Mouse (Mus musculus) neural tube, embryonic 15.5 days (tissue): Measurements from ENCODE around the gene Creg1. TPM values are rescaled to one million over a fixed set of nuclear protein-coding genes. Genes with fewer than 3 reads are reported as not detected.
A peak's percentile ranks its signal among the peaks of the same experiment; 100 is the strongest.

Experiments
- ATAC-seq: fragments of 200-750 bp; cut with Nextera tagmentation; 2 replicates; pipeline ENCODE4 v1.8.0; 2017; ENCODE audit warnings: mild to moderate bottlenecking, moderate TSS enrichment, moderate library complexity; ENCODE audit not compliant: low FRiP score
- H3K27ac ChIP-seq: fragments of 300-500 bp; sonication (generic); replicated peaks from 2 replicates; pipeline ENCODE4 v1.5.1; 2015; ENCODE audit warnings: mild to moderate bottlenecking, inconsistent platforms
- H3K27me3 ChIP-seq: fragments of 300-500 bp; sonication (generic); replicated peaks from 2 replicates; pipeline ENCODE4 v1.6.1; 2015; ENCODE audit warnings: inconsistent platforms
- H3K36me3 ChIP-seq: fragments of 300-500 bp; sonication (generic); 2 replicates; pipeline ENCODE4 v1.6.1; 2015; ENCODE audit warnings: inconsistent platforms
- H3K4me1 ChIP-seq: fragments of 300-500 bp; sonication (generic); 2 replicates; pipeline ENCODE4 v1.6.1; 2015; ENCODE audit warnings: inconsistent platforms
- H3K4me2 ChIP-seq: fragments of 300-500 bp; sonication (generic); 2 replicates; pipeline ENCODE4 v1.6.1; 2015; ENCODE audit warnings: inconsistent platforms, mild to moderate bottlenecking, moderate library complexity
- H3K4me3 ChIP-seq: fragments of 300-500 bp; sonication (generic); replicated peaks from 2 replicates; pipeline ENCODE4 v1.5.1; 2015; ENCODE audit warnings: mild to moderate bottlenecking, inconsistent platforms
- H3K9ac ChIP-seq: fragments of 300-500 bp; sonication (generic); replicated peaks from 2 replicates; pipeline ENCODE4 v1.6.1; 2015; ENCODE audit warnings: mild to moderate bottlenecking, inconsistent platforms
- H3K9me3 ChIP-seq: fragments of 300-500 bp; sonication (generic); replicated peaks from 2 replicates; pipeline ENCODE4 v1.6.1; 2016; ENCODE audit warnings: inconsistent platforms
- WGBS: fragments of 180-500 bp; shearing (Covaris S2); methylation state at CpG from one replicate; pipeline ENCODE4 v1.1.7; 2015; ENCODE audit warnings: mixed read lengths; 5-methylcytosine and 5-hydroxymethylcytosine counted together
- polyA plus RNA-seq: library from polyadenylated mRNA; unstranded; fragments of >200 nt; fragmentation: Nextera tagmentation; extraction: Ambion mirVana; gene quantifications from 2 replicates; pipeline ENCODE4 v1.2.1, GENCODE M21; 2015

The Creg1 gene
- polyA plus RNA-seq, 1 experiment from 2014 or later: 45.7 TPM

DNA sequence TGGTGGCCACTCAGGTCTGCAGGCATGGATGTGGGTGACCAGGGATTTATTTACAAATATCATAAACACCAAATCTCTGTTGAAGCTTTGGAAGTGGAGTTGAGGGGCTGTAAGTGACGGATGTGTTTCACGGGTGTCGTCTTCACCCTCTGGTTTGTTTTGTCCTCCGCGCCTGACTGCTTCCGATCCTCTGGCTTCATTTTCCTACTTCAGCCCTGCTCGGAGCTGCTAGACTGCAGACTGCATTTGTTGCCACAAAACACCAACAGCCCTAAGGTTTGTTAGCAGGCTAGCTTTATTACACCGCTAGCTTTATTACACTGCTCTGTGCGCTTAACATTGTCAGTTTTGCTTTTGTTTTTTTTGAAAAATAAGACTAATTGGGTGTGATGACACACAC lies 27.9 kb downstream of the Creg1 start:
- no peak for ATAC-seq
- H3K27me3 ChIP-seq: peaks cover 23% of the 10 kb centered on the region
- H3K4me3 ChIP-seq: no peak overlapping the region
- no peak overlapping the region for H3K27ac ChIP-seq
- no peaks in the 10 kb centered on the region for H3K9me3 ChIP-seq
- H3K4me2 ChIP-seq: no peak overlapping the region
- H3K4me1 ChIP-seq: peaks cover 2% of the 10 kb centered on the region; the same call in 1 of the 2 replicates
- WGBS: 81% methylated on average over 9 of the region's 9 CpGs
- no peaks in the 10 kb centered on the region for H3K36me3 ChIP-seq
- no peak overlapping the region for H3K9ac ChIP-seq

DNA sequence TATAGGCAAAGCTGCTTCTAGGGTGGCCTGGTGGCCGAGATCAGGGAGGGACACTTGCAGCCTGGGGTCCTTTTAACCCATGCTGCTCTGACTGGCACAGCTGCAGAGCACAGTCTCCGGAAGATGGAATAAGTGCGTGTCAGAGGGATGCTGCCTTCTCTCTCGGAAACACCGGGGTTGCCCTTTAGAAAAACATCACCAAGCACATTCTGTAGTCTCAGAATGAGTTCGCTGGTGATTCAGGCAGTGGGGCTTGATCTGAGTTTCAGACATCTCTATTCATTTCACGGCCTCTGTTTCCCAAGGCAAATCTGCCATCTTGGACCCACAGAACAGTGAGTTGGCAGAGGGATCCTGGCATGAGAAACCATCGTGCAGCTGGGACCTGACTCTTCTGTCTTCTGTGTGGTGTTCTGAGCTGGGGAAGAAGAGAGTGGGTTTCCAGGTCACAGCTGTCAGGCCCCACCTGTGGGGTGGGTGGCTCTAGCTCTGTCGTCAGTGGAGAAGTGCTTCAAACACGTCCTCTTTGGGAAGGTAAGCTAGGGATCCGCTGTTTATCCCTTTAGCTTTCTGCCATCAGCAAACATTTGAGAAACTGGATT lies 38.3 kb downstream of the Creg1 start:
- no peak overlapping the region for H3K9ac ChIP-seq
- H3K27me3 ChIP-seq: no peaks in the 10 kb centered on the region
- no peak overlapping the region for H3K4me3 ChIP-seq
- H3K4me2 ChIP-seq: no peak overlapping the region
- H3K9me3 ChIP-seq: no peaks in the 10 kb centered on the region
- H3K4me1 ChIP-seq: no peaks in the 10 kb centered on the region
- no peak for ATAC-seq
- H3K36me3 ChIP-seq: no peaks in the 10 kb centered on the region
- H3K27ac ChIP-seq: no peak overlapping the region
- 81% methylated on average over 11 of the region's 11 CpGs for whole genome bisulfite sequencing

DNA sequence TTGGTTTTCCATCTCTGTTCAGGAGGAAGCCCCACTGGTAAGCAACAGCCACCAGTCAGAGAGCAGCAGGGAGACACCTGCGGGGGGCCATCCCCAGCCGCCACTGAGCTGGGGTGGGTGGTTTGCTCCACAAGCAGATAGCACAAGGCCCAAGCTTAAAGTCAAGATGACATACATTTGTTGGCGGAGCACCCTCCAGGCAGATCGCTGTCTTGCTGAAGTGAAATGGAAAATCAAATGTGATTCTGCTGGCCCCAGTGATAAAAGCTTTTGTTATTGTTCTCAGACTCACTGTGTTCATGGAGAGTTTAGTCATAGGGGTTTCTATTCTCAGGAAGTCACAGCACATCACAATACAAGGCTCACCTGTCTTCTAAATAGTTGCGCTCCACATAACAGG lies 39.6 kb downstream of the Creg1 start:
- H3K27ac ChIP-seq: no peak overlapping the region

GRCm38 (mm10) chr1:165804133-165804532 lies 40.6 kb downstream of the Creg1 start:
- no peaks in the 10 kb centered on the region for H3K36me3 ChIP-seq
- H3K4me1 ChIP-seq: no peaks in the 10 kb centered on the region
- 94% methylated on average over 4 of the region's 4 CpGs for WGBS
- no peak for ATAC-seq
- no peaks in the 10 kb centered on the region for H3K9me3 ChIP-seq
- H3K9ac ChIP-seq: no peak overlapping the region
- H3K27me3 ChIP-seq: no peaks in the 10 kb centered on the region
- H3K4me2 ChIP-seq: no peak overlapping the region
- H3K27ac ChIP-seq: no peak overlapping the region
- no peak overlapping the region for H3K4me3 ChIP-seq

More for the DNA sequence above, 39.6 kb downstream of the Creg1 start:
- ATAC-seq: no peak
- H3K27me3 ChIP-seq: no peaks in the 10 kb centered on the region
- no peak overlapping the region for H3K9ac ChIP-seq
- WGBS: 89% methylated on average over 5 of the region's 5 CpGs
- no peak overlapping the region for H3K4me3 ChIP-seq
- no peaks in the 10 kb centered on the region for H3K36me3 ChIP-seq
- H3K4me2 ChIP-seq: no peak overlapping the region
- H3K4me1 ChIP-seq: no peaks in the 10 kb centered on the region
- H3K9me3 ChIP-seq: no peaks in the 10 kb centered on the region

GRCm38 (mm10) chr1:165810633-165811032 lies 47.1 kb downstream of the Creg1 start:
- H3K27ac ChIP-seq: no peak overlapping the region
- H3K36me3 ChIP-seq: no peaks in the 10 kb centered on the region
- H3K4me2 ChIP-seq: no peak overlapping the region
- no peak overlapping the region for H3K4me3 ChIP-seq
- no peak for ATAC-seq
- no peaks in the 10 kb centered on the region for H3K9me3 ChIP-seq
- H3K27me3 ChIP-seq: peaks cover 10% of the 10 kb centered on the region; the same call in 1 of the 2 replicates
- 80% methylated on average over 2 of the region's 2 CpGs for WGBS
- peaks cover 13% of the 10 kb centered on the region for H3K4me1 ChIP-seq
- H3K9ac ChIP-seq: no peak overlapping the region

DNA sequence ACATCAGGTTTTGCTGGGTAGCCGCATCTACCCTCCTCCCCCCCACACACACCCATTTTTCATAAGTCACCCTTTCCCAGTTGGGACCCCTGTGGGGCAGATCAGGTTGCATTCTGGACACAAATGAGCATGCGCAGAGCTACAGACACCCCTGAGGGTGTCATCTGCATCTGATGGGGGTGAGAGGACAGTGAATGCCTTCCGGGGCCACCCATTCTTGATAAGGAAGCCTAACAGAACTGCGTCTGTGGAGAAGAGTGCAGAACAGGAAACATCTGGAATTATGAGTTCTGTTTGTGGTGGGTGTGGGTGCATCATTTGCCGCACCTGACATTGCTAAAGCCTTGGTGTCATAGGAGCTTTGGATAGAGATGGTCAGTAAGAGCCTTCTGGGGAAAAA lies 47.6 kb downstream of the Creg1 start:
- Histone ChIP-seq H3K4me2 (no peak overlapping the region), H3K9me3 (no peaks in the 10 kb centered on the region), H3K27ac (no peak overlapping the region), H3K36me3 (no peaks in the 10 kb centered on the region), H3K4me3 (no peak overlapping the region), H3K9ac (no peak overlapping the region), H3K4me1 (peaks cover 13% of the 10 kb centered on the region), H3K27me3 (peaks cover 11% of the 10 kb centered on the region; the same call in 1 of the 2 replicates)
- ATAC-seq: no peak
- 93% methylated on average over 5 of the region's 5 CpGs for WGBS

- no peak overlapping the region for H3K27ac ChIP-seq
- no peak overlapping the region for H3K4me2 ChIP-seq
- no peaks in the 10 kb centered on the region for H3K36me3 ChIP-seq
- peaks cover 13% of the 10 kb centered on the region for H3K4me1 ChIP-seq
- ATAC-seq: no peak
- H3K4me3 ChIP-seq: no peak overlapping the region
- no peak overlapping the region for H3K9ac ChIP-seq
- 87% methylated on average over 3 of the region's 3 CpGs for whole genome bisulfite sequencing
- H3K9me3 ChIP-seq: no peaks in the 10 kb centered on the region
- H3K27me3 ChIP-seq: peaks cover 27% of the 10 kb centered on the region
Measured at GRCm38 (mm10) chr1:165812775-165813174, 49.2 kb downstream of the Creg1 start.

DNA sequence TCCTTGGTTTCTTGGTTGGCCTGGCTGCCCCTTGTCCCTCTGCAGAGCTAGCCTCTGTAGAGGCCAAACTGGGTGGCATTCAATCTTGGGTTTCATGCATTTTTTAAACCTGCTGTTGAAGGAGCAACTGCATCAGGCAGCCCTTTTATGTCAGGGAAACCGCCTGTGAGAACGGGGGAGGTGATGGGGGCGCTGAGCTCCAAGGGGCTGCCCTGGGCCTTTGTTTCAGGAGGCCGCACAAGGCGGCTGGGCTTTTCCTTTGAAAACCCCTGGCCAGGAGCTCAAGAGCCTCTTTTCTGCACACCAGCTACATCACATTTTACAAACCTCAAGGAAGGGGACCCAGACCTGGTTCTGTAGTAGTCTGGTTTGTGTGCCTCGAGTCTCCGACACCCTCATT lies 50.6 kb downstream of the Creg1 start:
- Histone ChIP-seq H3K36me3 (no peaks in the 10 kb centered on the region), H3K4me2 (0 out of 2 replicates have a peak overlapping the region, but pooled peaks have one; percentile 19), H3K4me3 (no peak overlapping the region), H3K27me3 (peaks cover 38% of the 10 kb centered on the region), H3K4me1 (peaks cover 17% of the 10 kb centered on the region), H3K9ac (no peak overlapping the region), H3K27ac (no peak overlapping the region), H3K9me3 (no peaks in the 10 kb centered on the region)
- 11% methylated on average over 7 of the region's 7 CpGs for WGBS
- no peak for ATAC-seq

DNA sequence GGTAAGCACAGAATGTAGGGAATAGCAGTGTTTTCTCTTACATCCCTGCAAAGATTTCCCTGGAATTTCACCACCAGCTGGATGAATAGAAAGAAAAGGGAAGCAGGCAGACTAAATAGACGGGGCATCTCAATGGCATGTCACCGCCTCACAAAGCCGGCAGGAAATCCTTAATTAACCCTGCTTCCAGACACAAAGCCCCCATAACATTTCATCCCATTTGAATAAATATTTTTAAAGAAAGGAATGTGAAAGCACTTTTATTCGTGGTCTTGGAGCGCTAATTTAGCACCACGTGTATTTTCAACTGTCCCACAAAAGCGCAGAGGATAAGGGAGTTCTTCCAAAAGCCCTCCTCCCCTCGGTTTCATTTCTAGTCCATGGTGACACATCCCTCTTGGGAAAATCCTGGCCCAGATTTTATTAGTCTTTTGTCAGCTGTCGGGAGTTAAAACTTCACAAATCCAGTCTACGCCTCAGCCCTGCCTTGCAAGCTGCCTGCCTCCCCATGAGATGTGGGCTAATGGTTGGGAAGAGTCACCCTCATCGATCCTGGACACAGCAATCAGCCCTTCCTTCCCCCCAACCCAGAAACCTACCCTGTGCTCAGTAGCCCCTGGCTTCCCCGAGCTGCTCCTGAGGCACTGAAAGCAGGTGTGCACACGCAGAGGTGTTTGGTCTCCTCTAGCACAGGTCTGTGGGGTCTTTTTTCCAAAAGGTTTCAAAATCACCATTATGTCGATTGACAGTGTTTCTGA lies 51.2 kb downstream of the Creg1 start:
- no peak for ATAC-seq

GRCm38 (mm10) chr1:165816391-165816790 lies 52.8 kb downstream of the Creg1 start:
- Histone ChIP-seq H3K4me2 (no peak overlapping the region), H3K9ac (no peak overlapping the region), H3K27me3 (peaks cover 44% of the 10 kb centered on the region), H3K27ac (no peak overlapping the region), H3K4me1 (peaks cover 17% of the 10 kb centered on the region), H3K36me3 (no peaks in the 10 kb centered on the region), H3K4me3 (no peak overlapping the region), H3K9me3 (no peaks in the 10 kb centered on the region)
- no peak for ATAC-seq
- 88% methylated on average over 9 of the region's 9 CpGs for WGBS

More for the DNA sequence above, 51.2 kb downstream of the Creg1 start:
- H3K27ac ChIP-seq: no peak overlapping the region
- no peaks in the 10 kb centered on the region for H3K9me3 ChIP-seq
- H3K36me3 ChIP-seq: no peaks in the 10 kb centered on the region
- no peak overlapping the region for H3K9ac ChIP-seq
- peak overlapping the region; percentile 19 for H3K4me2 ChIP-seq
- H3K27me3 ChIP-seq: peaks cover 43% of the 10 kb centered on the region
- H3K4me1 ChIP-seq: peaks cover 17% of the 10 kb centered on the region
- 17% methylated on average over 14 of the region's 14 CpGs for WGBS
- no peak overlapping the region for H3K4me3 ChIP-seq

DNA sequence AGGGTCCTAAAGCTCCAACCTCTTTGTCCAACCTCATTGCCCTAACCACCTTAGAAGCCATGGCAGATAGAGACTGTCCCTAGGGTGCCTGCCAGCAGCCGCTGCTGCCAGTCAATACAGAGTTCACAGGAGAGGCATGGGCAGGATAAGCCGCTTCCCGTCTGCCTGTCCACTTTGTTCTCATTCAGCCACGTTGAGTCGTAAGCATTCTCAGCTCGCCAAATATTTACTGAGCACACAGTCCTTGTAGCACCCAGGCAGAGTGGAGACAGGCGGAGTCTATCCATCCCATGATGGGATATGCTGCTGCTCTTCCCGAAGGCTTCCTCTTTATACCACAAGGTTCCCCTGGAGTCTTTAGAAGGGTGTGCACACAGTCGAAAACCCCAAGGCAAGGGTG lies 53.7 kb downstream of the Creg1 start:
- Histone ChIP-seq H3K4me1 (peaks cover 17% of the 10 kb centered on the region), H3K9me3 (no peaks in the 10 kb centered on the region), H3K27ac (no peak overlapping the region), H3K36me3 (no peaks in the 10 kb centered on the region), H3K4me3 (no peak overlapping the region), H3K9ac (no peak overlapping the region), H3K27me3 (peaks cover 41% of the 10 kb centered on the region), H3K4me2 (no peak overlapping the region)
- no peak for ATAC-seq
- WGBS: 62% methylated on average over 9 of the region's 9 CpGs
